Mouse (Mus musculus) lung, embryonic 15.5 days (tissue): ENCODE results near the gene Rabl2. TPM values are rescaled to one million over a fixed set of nuclear protein-coding genes. Genes with fewer than 3 reads are reported as not detected.

Experiments
- ATAC-seq: fragments of 200-750 bp; cut with Nextera tagmentation; 2 replicates; pipeline ENCODE4 v1.8.0; 2017; ENCODE audit warnings: moderate number of reproducible peaks, borderline replicate concordance; ENCODE audit not compliant: low FRiP score, low TSS enrichment; ENCODE audit errors: extremely low read depth
- H3K27ac ChIP-seq: fragments of 300-500 bp; sonication (generic); 2 replicates; pipeline ENCODE4 v1.5.1; 2015; ENCODE audit warnings: moderate library complexity, mild to moderate bottlenecking, inconsistent platforms
- H3K27me3 ChIP-seq: fragments of 300-500 bp; sonication (generic); 2 replicates; pipeline ENCODE4 v1.6.1; 2015; ENCODE audit warnings: inconsistent platforms
- H3K36me3 ChIP-seq: fragments of 300-500 bp; sonication (generic); 2 replicates; pipeline ENCODE4 v1.6.1; 2015; ENCODE audit warnings: inconsistent platforms
- H3K4me1 ChIP-seq: fragments of 300-500 bp; sonication (generic); 2 replicates; pipeline ENCODE4 v1.6.1; 2015; ENCODE audit warnings: inconsistent platforms
- H3K4me2 ChIP-seq: fragments of 300-500 bp; sonication (generic); 2 replicates; pipeline ENCODE4 v1.6.1; 2015; ENCODE audit warnings: inconsistent platforms, mild to moderate bottlenecking, moderate library complexity
- H3K4me3 ChIP-seq: fragments of 300-500 bp; sonication (generic); 2 replicates; pipeline ENCODE4 v1.5.1; 2015; ENCODE audit warnings: mild to moderate bottlenecking, inconsistent platforms
- H3K9ac ChIP-seq: fragments of 300-500 bp; sonication (generic); 2 replicates; pipeline ENCODE4 v1.6.1; 2015; ENCODE audit warnings: inconsistent platforms
- H3K9me3 ChIP-seq: fragments of 300-500 bp; sonication (generic); 2 replicates; pipeline ENCODE4 v1.6.1; 2016; ENCODE audit warnings: inconsistent platforms
- WGBS: fragments of 180-500 bp; shearing (Covaris S2); methylation state at CpG from one replicate; pipeline ENCODE4 v1.1.7; 2015; 5-methylcytosine and 5-hydroxymethylcytosine counted together
- polyA plus RNA-seq: library from polyadenylated mRNA; unstranded; fragments of >200 nt; fragmentation: Nextera tagmentation; extraction: Ambion mirVana; gene quantifications from 2 replicates; pipeline ENCODE4 v1.2.1, GENCODE M21; 2015

Rabl2 gene
- polyA plus RNA-seq = 45.9 and 46.2 TPM in 2 replicates

GRCm38 (mm10) chr15:89591723-89592455, at the start of gene Rabl2:
Rabl2 (minus strand) TSS chr15:89591923.
- H3K27ac ChIP-seq = no peak within 1 kb of the TSS
- H3K36me3 ChIP-seq = no peaks in the 10 kb centered on the region
- peak within 1 kb of the TSS; percentile 69 for H3K9ac ChIP-seq
- peaks cover 15% of the 10 kb centered on the region for H3K4me1 ChIP-seq
- peak within 1 kb of the TSS; percentile 65 for H3K4me3 ChIP-seq
- under 1% methylated on average over 35 of the region's 35 CpGs for WGBS
- H3K27me3 ChIP-seq = no peaks in the 10 kb centered on the region
- no peaks in the 10 kb centered on the region for H3K9me3 ChIP-seq
- peak; percentile 93 for ATAC-seq
- H3K4me2 ChIP-seq = peak within 1 kb of the TSS; percentile 87

- H3K27me3 ChIP-seq = no peaks in the 10 kb centered on the region
- no peak for ATAC-seq
- WGBS = 6% methylated on average over 6 of the region's 6 CpGs
- no peaks in the 10 kb centered on the region for H3K4me1 ChIP-seq
- no peaks in the 10 kb centered on the region for H3K9me3 ChIP-seq
- H3K27ac ChIP-seq = no peak overlapping the region
- H3K4me3 ChIP-seq = no peak overlapping the region
- H3K4me2 ChIP-seq = no peak overlapping the region
- no peaks in the 10 kb centered on the region for H3K36me3 ChIP-seq
- no peak overlapping the region for H3K9ac ChIP-seq
Measured at GRCm38 (mm10) chr15:89623626-89623959, 31.9 kb upstream of the Rabl2 start.

DNA sequence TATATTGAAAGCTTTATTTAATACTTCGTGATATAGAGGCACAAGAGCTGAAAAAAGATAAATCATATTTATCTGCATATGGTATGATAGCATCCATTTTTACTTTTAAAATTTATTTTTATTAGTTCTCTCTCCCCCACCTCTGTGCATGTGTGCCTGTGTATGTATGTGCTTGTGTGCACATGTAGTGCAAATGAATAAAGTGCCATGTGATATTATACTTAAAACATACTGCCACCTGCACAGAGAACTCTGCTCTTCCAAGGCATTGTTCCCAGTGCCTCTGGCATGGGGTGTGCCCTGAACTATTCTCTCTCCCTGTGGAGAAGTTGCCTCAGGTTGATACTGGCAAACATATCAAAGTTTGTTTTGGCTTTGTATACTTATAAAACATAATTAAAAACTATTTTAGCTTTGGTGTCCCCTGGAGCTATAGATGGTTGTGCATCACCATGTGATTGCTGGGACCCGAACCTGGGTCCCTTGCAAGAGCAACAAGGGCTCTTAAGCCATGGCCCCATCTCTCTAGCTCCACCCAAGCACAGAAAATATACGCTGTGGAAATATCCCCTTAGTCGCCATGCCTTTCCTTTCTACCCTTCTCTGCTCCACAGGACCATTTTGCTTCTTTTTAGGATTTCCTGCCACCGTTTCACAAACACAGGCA, 31.4 kb upstream of the Rabl2 start:
- Histone ChIP-seq H3K4me1 (no peaks in the 10 kb centered on the region), H3K9ac (no peak overlapping the region), H3K36me3 (no peaks in the 10 kb centered on the region), H3K4me2 (no peak overlapping the region), H3K4me3 (no peak overlapping the region), H3K9me3 (no peaks in the 10 kb centered on the region), H3K27me3 (no peaks in the 10 kb centered on the region), H3K27ac (no peak overlapping the region)
- no peak for ATAC-seq
- WGBS = 53% methylated on average over 5 of the region's 5 CpGs

GRCm38 (mm10) chr15:89622312-89622958, 30.7 kb upstream of the Rabl2 start:
- 73% methylated on average over 12 of the region's 12 CpGs for WGBS
- Histone ChIP-seq H3K9ac (no peak overlapping the region), H3K9me3 (no peaks in the 10 kb centered on the region), H3K27ac (no peak overlapping the region), H3K4me1 (no peaks in the 10 kb centered on the region), H3K4me2 (no peak overlapping the region), H3K4me3 (no peak overlapping the region), H3K36me3 (no peaks in the 10 kb centered on the region), H3K27me3 (no peaks in the 10 kb centered on the region)
- ATAC-seq = no peak

- H3K4me3 ChIP-seq = no peak overlapping the region
- no peaks in the 10 kb centered on the region for H3K4me1 ChIP-seq
- no peak for ATAC-seq
- H3K27me3 ChIP-seq = no peaks in the 10 kb centered on the region
- WGBS = 80% methylated on average over 9 of the region's 9 CpGs
- H3K36me3 ChIP-seq = no peaks in the 10 kb centered on the region
- H3K27ac ChIP-seq = no peak overlapping the region
- no peak overlapping the region for H3K9ac ChIP-seq
- peaks cover 4% of the 10 kb centered on the region; the same call in 1 of the 2 replicates for H3K9me3 ChIP-seq
- no peak overlapping the region for H3K4me2 ChIP-seq
Measured at GRCm38 (mm10) chr15:89607888-89608287, 16.2 kb upstream of the Rabl2 start.

- no peak for ATAC-seq
Measured at GRCm38 (mm10) chr15:89607480-89607879, 15.8 kb upstream of the Rabl2 start.

DNA sequence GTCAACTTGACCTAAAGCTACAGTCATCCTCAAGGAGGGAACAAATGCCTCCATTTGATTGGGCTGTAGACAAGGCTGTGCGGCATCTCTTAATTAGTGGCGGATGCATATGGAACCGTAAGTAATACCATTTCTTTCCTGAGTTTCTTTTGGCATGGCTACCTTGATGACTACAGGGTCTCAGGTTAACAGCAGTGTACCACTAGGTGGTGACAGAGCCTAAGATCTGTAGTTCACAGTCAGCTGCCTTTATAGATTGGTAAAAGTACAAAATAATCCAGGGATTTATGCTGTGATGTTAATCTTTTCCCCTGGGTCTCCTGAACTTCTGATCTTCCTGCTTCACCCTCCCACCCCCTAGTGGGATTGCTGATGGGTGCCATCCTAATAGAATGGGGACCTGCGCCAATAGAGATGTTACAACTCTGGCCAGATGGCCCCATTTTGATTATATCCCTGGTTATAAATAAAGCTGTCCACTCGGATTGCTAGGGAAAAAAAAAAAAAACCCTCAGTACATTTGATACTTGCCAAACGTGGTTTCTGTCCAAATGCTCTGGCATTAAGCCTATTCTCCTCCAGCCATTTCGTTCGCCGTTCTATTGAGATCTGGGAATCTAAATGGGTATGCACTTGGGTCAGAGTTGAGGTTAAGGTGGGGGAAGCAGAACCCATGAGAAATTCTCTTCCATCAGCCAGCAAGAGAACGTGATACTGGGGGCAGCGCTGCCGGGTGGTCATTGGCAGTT, 14.3 kb upstream of the Rabl2 start:
- H3K4me2 ChIP-seq = no peak overlapping the region
- peaks cover 2% of the 10 kb centered on the region; the same call in 1 of the 2 replicates for H3K9me3 ChIP-seq
- WGBS = 62% methylated on average over 12 of the region's 12 CpGs
- no peak overlapping the region for H3K4me3 ChIP-seq
- no peaks in the 10 kb centered on the region for H3K4me1 ChIP-seq
- H3K36me3 ChIP-seq = no peaks in the 10 kb centered on the region
- no peak overlapping the region for H3K27ac ChIP-seq
- no peak overlapping the region for H3K9ac ChIP-seq
- ATAC-seq = no peak
- H3K27me3 ChIP-seq = no peaks in the 10 kb centered on the region

More at GRCm38 (mm10) chr15:89607480-89607879, 15.8 kb upstream of the Rabl2 start:
- Histone ChIP-seq H3K4me3 (no peak overlapping the region), H3K27me3 (no peaks in the 10 kb centered on the region), H3K4me2 (no peak overlapping the region), H3K36me3 (no peaks in the 10 kb centered on the region), H3K27ac (no peak overlapping the region), H3K9ac (no peak overlapping the region), H3K9me3 (peaks cover 4% of the 10 kb centered on the region; the same call in 1 of the 2 replicates), H3K4me1 (no peaks in the 10 kb centered on the region)
- WGBS = 76% methylated on average over 8 of the region's 8 CpGs

- no peak overlapping the region for H3K27ac ChIP-seq
- H3K9me3 ChIP-seq = no peaks in the 10 kb centered on the region
- peak; percentile 19 for ATAC-seq
- H3K4me3 ChIP-seq = peak overlapping the region; percentile 65; the same call in 1 of the 2 replicates
- peak overlapping the region; percentile 87 for H3K4me2 ChIP-seq
- no peaks in the 10 kb centered on the region for H3K27me3 ChIP-seq
- peaks cover 15% of the 10 kb centered on the region for H3K4me1 ChIP-seq
- H3K9ac ChIP-seq = no peak overlapping the region
- no peaks in the 10 kb centered on the region for H3K36me3 ChIP-seq
- 46% methylated on average over 4 of the region's 4 CpGs for WGBS
Measured at GRCm38 (mm10) chr15:89592548-89592947, 825 bp upstream of the Rabl2 start.

DNA sequence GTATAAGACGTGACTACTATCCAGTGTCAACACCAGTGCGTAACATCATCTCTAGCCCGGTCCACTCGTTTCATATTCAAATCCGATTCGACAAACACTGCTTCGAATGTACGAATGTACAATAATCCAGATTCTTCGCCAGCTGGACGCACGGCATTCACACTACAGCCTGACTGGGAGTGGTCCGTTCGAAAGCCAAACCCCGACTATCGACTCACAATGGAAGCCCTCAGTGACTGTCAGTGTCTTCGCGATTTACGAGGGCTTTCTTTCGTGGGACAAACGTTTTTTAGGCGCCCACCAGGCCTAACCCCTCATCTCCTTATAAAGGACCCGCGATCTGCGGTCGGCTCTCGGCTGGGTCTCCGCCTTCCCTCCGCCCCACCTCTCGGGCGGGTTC, 406 bp downstream of the Rabl2 start:
- peaks cover 15% of the 10 kb centered on the region for H3K4me1 ChIP-seq
- peak overlapping the region; percentile 69 for H3K9ac ChIP-seq
- no peak overlapping the region for H3K27ac ChIP-seq
- no peaks in the 10 kb centered on the region for H3K9me3 ChIP-seq
- H3K4me3 ChIP-seq = peak overlapping the region; percentile 65
- ATAC-seq = peak; percentile 28; the same call in 1 of the 2 replicates
- no peaks in the 10 kb centered on the region for H3K27me3 ChIP-seq
- 1% methylated on average over 30 of the region's 30 CpGs for WGBS
- H3K36me3 ChIP-seq = no peaks in the 10 kb centered on the region
- peak overlapping the region; percentile 87 for H3K4me2 ChIP-seq

GRCm38 (mm10) chr15:89589146-89589545, 2.6 kb downstream of the Rabl2 start:
- no peak for ATAC-seq
- Histone ChIP-seq H3K4me2 (no peak overlapping the region), H3K27me3 (no peaks in the 10 kb centered on the region), H3K4me1 (peaks cover 15% of the 10 kb centered on the region), H3K9ac (no peak overlapping the region), H3K36me3 (no peaks in the 10 kb centered on the region), H3K4me3 (no peak overlapping the region), H3K9me3 (no peaks in the 10 kb centered on the region), H3K27ac (no peak overlapping the region)
- 64% methylated on average over 5 of the region's 5 CpGs for WGBS

GRCm38 (mm10) chr15:89585631-89586030, 6.1 kb downstream of the Rabl2 start:
- no peaks in the 10 kb centered on the region for H3K27me3 ChIP-seq
- H3K4me3 ChIP-seq = no peak overlapping the region
- ATAC-seq = no peak
- 81% methylated on average over 11 of the region's 11 CpGs for WGBS
- H3K27ac ChIP-seq = no peak overlapping the region
- peaks cover 3% of the 10 kb centered on the region for H3K4me1 ChIP-seq
- H3K9me3 ChIP-seq = no peaks in the 10 kb centered on the region
- no peak overlapping the region for H3K4me2 ChIP-seq
- no peak overlapping the region for H3K9ac ChIP-seq
- H3K36me3 ChIP-seq = no peaks in the 10 kb centered on the region
